Mouse (Mus musculus) hindbrain, embryonic 11.5 days (tissue): ENCODE data around the gene Kifc1. TPM values are rescaled to one million over a fixed set of nuclear protein-coding genes. Genes with fewer than 3 reads are reported as not detected.
A peak's percentile ranks its signal among the peaks of the same experiment; 100 is the strongest.

Experiments
- ATAC-seq: fragments of 200-750 bp; cut with Nextera tagmentation; 2 replicates; pipeline ENCODE4 v1.8.0; 2017; ENCODE audit warnings: mild to moderate bottlenecking, moderate TSS enrichment, moderate library complexity; ENCODE audit not compliant: low FRiP score
- DNase-seq: peaks from one replicate; pipeline ENCODE4 v3.0.0-alpha.2; 2015; ENCODE audit warnings: low spot score
- H3K27ac ChIP-seq: fragments of 300-500 bp; sonication (generic); 2 replicates; pipeline ENCODE4 v1.5.1; 2014; ENCODE audit warnings: mild to moderate bottlenecking, low read depth, low read length
- H3K27me3 ChIP-seq: fragments of 300-500 bp; sonication (generic); 2 replicates; pipeline ENCODE4 v1.6.1; 2014; ENCODE audit warnings: mild to moderate bottlenecking, low read length, moderate library complexity, mixed read lengths; ENCODE audit not compliant: control insufficient read depth, insufficient read depth
- H3K36me3 ChIP-seq: fragments of 300-500 bp; sonication (generic); 2 replicates; pipeline ENCODE4 v1.6.1; 2014; ENCODE audit warnings: mild to moderate bottlenecking, low read length, moderate library complexity, mixed read lengths; ENCODE audit not compliant: control insufficient read depth, insufficient read depth
- H3K4me1 ChIP-seq: fragments of 300-500 bp; sonication (generic); replicated peaks from 2 replicates; pipeline ENCODE4 v1.6.1; 2014; ENCODE audit warnings: low read length, mixed read lengths; ENCODE audit not compliant: control insufficient read depth, insufficient read depth
- H3K4me2 ChIP-seq: fragments of 300-500 bp; sonication (generic); replicated peaks from 2 replicates; pipeline ENCODE4 v1.6.1; 2014; ENCODE audit warnings: mild to moderate bottlenecking, low read depth, low read length
- H3K4me3 ChIP-seq: fragments of 300-500 bp; sonication (generic); 2 replicates; pipeline ENCODE4 v1.5.1; 2014; ENCODE audit warnings: low read depth, low read length
- H3K9ac ChIP-seq: fragments of 300-500 bp; sonication (generic); 2 replicates; pipeline ENCODE4 v1.6.1; 2014; ENCODE audit warnings: low read depth, low read length
- H3K9me3 ChIP-seq: fragments of 300-500 bp; sonication (generic); 2 replicates; pipeline ENCODE4 v1.6.1; 2016; ENCODE audit warnings: low read length; ENCODE audit not compliant: control insufficient read depth
- WGBS: fragments of 180-500 bp; shearing (Covaris S2); extraction: QIAGEN DNeasy Blood & Tissue Kit; methylation state at CpG from one replicate; pipeline ENCODE4 v1.1.7; 2014; 5-methylcytosine and 5-hydroxymethylcytosine counted together
- polyA plus RNA-seq: library from polyadenylated mRNA; unstranded; fragments of >200 nt; fragmentation: Nextera tagmentation; extraction: Ambion mirVana; gene quantifications from 2 replicates; pipeline ENCODE4 v1.2.1, GENCODE M21; 2014

Kifc1 gene
- polyA plus RNA-seq, 1 experiment from 2014 or later, result 5.3 TPM

DNA sequence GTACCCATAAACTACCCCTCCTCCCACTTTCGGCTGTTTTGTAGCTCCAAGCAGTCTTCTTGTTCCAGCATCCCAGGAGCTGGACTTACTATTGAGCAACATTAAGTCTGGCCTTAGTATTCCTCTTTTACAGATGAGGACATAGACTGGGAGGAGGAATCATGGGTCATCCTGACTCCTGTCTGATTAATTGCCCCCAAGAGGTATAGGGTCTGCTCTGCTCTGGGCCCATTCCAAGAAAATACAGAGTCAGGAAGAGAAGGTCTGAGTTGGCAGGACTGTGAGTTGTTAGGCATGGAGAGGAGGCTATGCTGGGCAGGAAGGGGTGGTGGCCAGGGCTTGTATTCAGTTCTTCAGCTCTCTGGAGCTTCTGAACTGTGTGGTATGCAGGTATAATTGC, 46.3 kb downstream of the Kifc1 start:
- Histone ChIP-seq H3K9me3 (no peaks in the 10 kb centered on the region), H3K4me2 (peak overlapping the region; percentile 88), H3K27ac (no peak overlapping the region), H3K27me3 (no peaks in the 10 kb centered on the region), H3K4me1 (peaks cover 8% of the 10 kb centered on the region), H3K9ac (no peak overlapping the region), H3K4me3 (no peak overlapping the region), H3K36me3 (0 out of 2 replicates have a peak, but pooled peaks cover 2% of the 10 kb centered on the region)
- 87% methylated on average over 1 of the region's 1 CpGs for WGBS
- ATAC-seq (no peak), DNase-seq (no peak)

- H3K27ac ChIP-seq, result peak within 1 kb of the TSS; percentile 70
- H3K9ac ChIP-seq, result peak within 1 kb of the TSS; percentile 76
- peak within 1 kb of the TSS; percentile 88 for H3K4me2 ChIP-seq
- ATAC-seq (peak; percentile 93), DNase-seq (peak; percentile 95)
- peaks cover 8% of the 10 kb centered on the region for H3K4me1 ChIP-seq
- H3K27me3 ChIP-seq, result no peaks in the 10 kb centered on the region
- WGBS, result 0% methylated on average over 45 of the region's 45 CpGs
- H3K36me3 ChIP-seq, result 0 out of 2 replicates have a peak, but pooled peaks cover 2% of the 10 kb centered on the region
- no peaks in the 10 kb centered on the region for H3K9me3 ChIP-seq
- peak within 1 kb of the TSS; percentile 80 for H3K4me3 ChIP-seq
Observed at GRCm38 (mm10) chr17:33842966-33843795, 47.3 kb downstream of the Kifc1 start, which contains the start of gene Cd320. Gene Cd320, plus strand, starts transcription at chr17:33843091.

DNA sequence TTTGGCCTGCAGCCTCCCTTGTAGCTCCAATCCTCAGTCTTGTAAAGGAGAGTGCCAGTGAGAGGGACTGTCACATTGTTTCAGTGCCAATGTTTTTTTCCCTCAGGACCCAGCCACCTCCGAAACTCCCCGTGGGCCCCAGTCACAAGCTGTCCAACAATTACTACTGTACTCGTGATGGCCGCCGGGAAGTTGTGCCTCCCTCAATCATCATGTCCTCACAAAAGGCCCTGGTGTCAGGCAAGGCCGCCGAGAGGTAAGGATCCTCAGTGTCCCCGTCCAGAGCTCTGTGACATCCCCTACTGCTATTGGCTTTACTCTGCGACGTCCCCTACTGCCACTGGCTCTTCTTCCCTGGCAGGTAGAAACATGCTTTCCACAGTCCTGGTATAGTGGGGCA, 60.9 kb downstream of the Kifc1 start:
- Histone ChIP-seq H3K4me3 (no peak overlapping the region), H3K27me3 (no peaks in the 10 kb centered on the region), H3K4me1 (no peaks in the 10 kb centered on the region), H3K4me2 (no peak overlapping the region), H3K9me3 (no peaks in the 10 kb centered on the region), H3K27ac (no peak overlapping the region), H3K9ac (no peak overlapping the region), H3K36me3 (peaks cover 9% of the 10 kb centered on the region; the same call in 1 of the 2 replicates)
- DNase-seq (no peak), ATAC-seq (no peak)
- WGBS, result 91% methylated on average over 10 of the region's 10 CpGs

- H3K27ac ChIP-seq, result no peak overlapping the region
- no peaks in the 10 kb centered on the region for H3K27me3 ChIP-seq
- 82% methylated on average over 2 of the region's 2 CpGs for WGBS
- no peak overlapping the region for H3K4me3 ChIP-seq
- no peaks in the 10 kb centered on the region for H3K4me1 ChIP-seq
- H3K9ac ChIP-seq, result no peak overlapping the region
- peaks cover 9% of the 10 kb centered on the region; the same call in 1 of the 2 replicates for H3K36me3 ChIP-seq
- no peak overlapping the region for H3K4me2 ChIP-seq
- H3K9me3 ChIP-seq, result no peaks in the 10 kb centered on the region
- DNase-seq, result no peak
- no peak for ATAC-seq
Observed at GRCm38 (mm10) chr17:33828892-33829291, 61.6 kb downstream of the Kifc1 start.

DNA sequence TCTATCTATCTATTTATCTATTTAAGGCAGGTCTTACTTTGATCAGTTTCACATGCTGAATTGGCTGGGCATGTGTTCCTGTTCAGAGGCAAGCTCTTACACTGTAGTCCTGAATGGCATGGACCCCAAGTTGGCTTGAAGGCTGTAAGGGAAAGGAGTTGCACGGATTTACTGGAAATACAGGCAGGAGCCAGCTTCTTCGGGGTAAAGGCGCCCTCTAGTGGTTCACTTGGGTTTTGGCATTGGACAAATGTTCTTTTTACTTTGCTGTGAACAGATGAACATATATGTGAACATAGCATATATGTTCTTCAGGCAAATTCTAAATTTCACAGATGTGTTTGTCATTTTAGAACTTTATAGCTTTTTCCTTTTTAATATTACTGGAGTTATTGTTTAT, 63.6 kb downstream of the Kifc1 start:
- no peak overlapping the region for H3K9ac ChIP-seq
- 1% methylated on average over 3 of the region's 3 CpGs for WGBS
- no peaks in the 10 kb centered on the region for H3K27me3 ChIP-seq
- H3K4me1 ChIP-seq, result peaks cover 2% of the 10 kb centered on the region; the same call in 1 of the 2 replicates
- H3K4me3 ChIP-seq, result no peak overlapping the region
- no peak overlapping the region for H3K27ac ChIP-seq
- H3K4me2 ChIP-seq, result no peak overlapping the region
- DNase-seq (peak; percentile 81), ATAC-seq (no peak)
- no peaks in the 10 kb centered on the region for H3K9me3 ChIP-seq
- 0 out of 2 replicates have a peak, but pooled peaks cover 3% of the 10 kb centered on the region for H3K36me3 ChIP-seq

Other genes with a start within 250 kb of the Kifc1 start
- gene Hnrnpm, start 203.8 kb downstream of the Kifc1 start, polyA plus RNA-seq, result 506 and 558 TPM in 2 replicates
- gene March2, start 172.0 kb downstream of the Kifc1 start, polyA plus RNA-seq, result 40.2 and 45.4 TPM in 2 replicates
- 334 and 359 TPM in 2 replicates for gene Rab11b, start 130.1 kb downstream of the Kifc1 start, polyA plus RNA-seq
- 22.0 and 22.5 TPM in 2 replicates for gene Angptl4, start 108.8 kb downstream of the Kifc1 start, polyA plus RNA-seq
- 22.7 and 30.1 TPM in 2 replicates for gene Kank3, start 80.1 kb downstream of the Kifc1 start, polyA plus RNA-seq
- gene Rps28, start 66.1 kb downstream of the Kifc1 start, polyA plus RNA-seq, result 706 and 742 TPM in 2 replicates
- 445 and 467 TPM in 2 replicates for gene Ndufa7, start 66.1 kb downstream of the Kifc1 start, polyA plus RNA-seq
- gene Cd320, start 47.6 kb downstream of the Kifc1 start, polyA plus RNA-seq, result 73.7 and 76.1 TPM in 2 replicates
- gene Gm7029, start 16.8 kb downstream of the Kifc1 start, polyA plus RNA-seq, result not detected in 2 replicates
- 0.86 TPM in 1 of 2 replicates, not detected in the other for gene Platr17, start 14.5 kb upstream of the Kifc1 start, polyA plus RNA-seq
- gene Daxx, start 18.8 kb upstream of the Kifc1 start, polyA plus RNA-seq, result 47.0 and 60.0 TPM in 2 replicates
- gene Tapbp, start 25.2 kb upstream of the Kifc1 start, polyA plus RNA-seq, result 14.5 and 16.6 TPM in 2 replicates
- 8.1 and 9.3 TPM in 2 replicates for gene Zbtb22, start 25.2 kb upstream of the Kifc1 start, polyA plus RNA-seq
- gene Rgl2, start 38.9 kb upstream of the Kifc1 start, polyA plus RNA-seq, result 32.5 and 32.9 TPM in 2 replicates
- gene Pfdn6, start 49.7 kb upstream of the Kifc1 start, polyA plus RNA-seq, result 201 and 205 TPM in 2 replicates
- 26.8 and 29.4 TPM in 2 replicates for gene Wdr46, start 50.0 kb upstream of the Kifc1 start, polyA plus RNA-seq
- gene B3galt4, start 60.8 kb upstream of the Kifc1 start, polyA plus RNA-seq, result 4.8 and 5.3 TPM in 2 replicates
- gene Vps52, start 65.2 kb upstream of the Kifc1 start, polyA plus RNA-seq, result 38.2 and 39.4 TPM in 2 replicates
- gene Rps18, start 65.3 kb upstream of the Kifc1 start, polyA plus RNA-seq, result 1,221 and 1,241 TPM in 2 replicates
- gene H2-K1, start 109.7 kb upstream of the Kifc1 start, polyA plus RNA-seq, result 18.7 and 19.4 TPM in 2 replicates
- 5.9 and 6.3 TPM in 2 replicates for gene Ring1, start 134.0 kb upstream of the Kifc1 start, polyA plus RNA-seq
- 50.5 and 54.8 TPM in 2 replicates for gene H2-Ke6, start 137.4 kb upstream of the Kifc1 start, polyA plus RNA-seq
- 75.9 and 80.3 TPM in 2 replicates for gene Slc39a7, start 141.0 kb upstream of the Kifc1 start, polyA plus RNA-seq
- 16.3 and 16.8 TPM in 2 replicates for gene Rxrb, start 141.2 kb upstream of the Kifc1 start, polyA plus RNA-seq
- 0.91 and 1.4 TPM in 2 replicates for gene Col11a2, start 148.8 kb upstream of the Kifc1 start, polyA plus RNA-seq
- gene H2-Oa, start 201.7 kb upstream of the Kifc1 start, polyA plus RNA-seq, result 0.26 and 0.32 TPM in 2 replicates
- 8.6 and 13.8 TPM in 2 replicates for gene H2-DMa, start 228.9 kb upstream of the Kifc1 start, polyA plus RNA-seq
- 113 and 159 TPM in 2 replicates for gene Brd2, start 232.0 kb upstream of the Kifc1 start, polyA plus RNA-seq